Mouse (Mus musculus): ENCODE results near the gene Fmo3. TPM values are rescaled to one million over a fixed set of nuclear protein-coding genes. Genes with fewer than 3 reads are reported as not detected.

Gene Fmo3
- polyA plus RNA-seq, 1 experiment from 2014 or later, result not detected

DNA sequence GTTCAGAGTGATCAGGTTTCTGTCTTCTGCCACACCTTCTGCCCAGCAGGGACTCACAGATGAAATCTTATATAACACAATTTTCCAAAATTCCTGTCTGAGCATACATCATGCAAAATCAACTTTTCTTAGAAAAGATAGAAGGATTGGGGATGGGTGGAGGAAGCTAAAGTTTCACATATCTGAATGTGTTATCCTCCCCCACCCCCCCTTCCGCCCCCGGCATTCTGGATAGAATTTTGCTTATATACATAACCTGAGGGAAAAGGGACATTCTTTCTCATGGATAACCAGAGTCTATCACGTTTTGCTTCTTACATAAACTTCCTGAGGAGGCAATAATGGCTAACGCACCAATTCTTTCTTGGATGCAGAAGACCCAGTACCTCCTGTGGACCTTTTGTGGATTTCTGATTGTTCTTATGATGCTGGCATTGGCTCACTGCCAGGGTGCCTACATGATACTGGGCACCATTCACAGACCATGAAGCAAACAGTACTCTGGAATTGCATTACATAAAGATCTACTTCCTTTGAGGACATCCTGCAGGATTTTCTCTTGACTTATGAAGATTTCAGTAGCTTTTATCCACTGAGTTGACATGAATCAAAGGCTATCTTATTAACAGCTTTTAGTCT, 49.8 kb downstream of the Fmo3 start:
- no peak overlapping the region for H3K9ac ChIP-seq (ENCODE audit: low read depth, low read length)
- no peaks in the 10 kb centered on the region for H3K9me3 ChIP-seq (ENCODE audit: control insufficient read depth, low read length)
- no peak overlapping the region for H3K4me3 ChIP-seq (ENCODE audit: low read length)
- H3K27ac ChIP-seq (ENCODE audit: low read depth, low read length), result no peak overlapping the region
- no peak for ATAC-seq
- no peaks in the 10 kb centered on the region for H3K4me1 ChIP-seq (ENCODE audit: control insufficient read depth, insufficient read depth, low read depth, low read length)
- H3K27me3 ChIP-seq (replicated peaks; ENCODE audit: control insufficient read depth, insufficient read depth, low read length), result no peaks in the 10 kb centered on the region
- H3K36me3 ChIP-seq (ENCODE audit: control insufficient read depth, insufficient read depth, low read length), result no peaks in the 10 kb centered on the region
- WGBS, result 65% methylated on average over 4 of the region's 4 CpGs
- H3K4me2 ChIP-seq (ENCODE audit: low read length), result no peak overlapping the region

- 92% methylated on average over 4 of the region's 4 CpGs for WGBS
- no peak overlapping the region for H3K4me3 ChIP-seq (ENCODE audit: low read length)
- H3K27me3 ChIP-seq (replicated peaks; ENCODE audit: control insufficient read depth, insufficient read depth, low read length), result no peaks in the 10 kb centered on the region
- ATAC-seq, result no peak
- no peak overlapping the region for H3K27ac ChIP-seq (ENCODE audit: low read depth, low read length)
- H3K9ac ChIP-seq (ENCODE audit: low read depth, low read length), result no peak overlapping the region
- no peaks in the 10 kb centered on the region for H3K9me3 ChIP-seq (ENCODE audit: control insufficient read depth, low read length)
- no peaks in the 10 kb centered on the region for H3K4me1 ChIP-seq (ENCODE audit: control insufficient read depth, insufficient read depth, low read depth, low read length)
- H3K4me2 ChIP-seq (ENCODE audit: low read length), result no peak overlapping the region
- H3K36me3 ChIP-seq (ENCODE audit: control insufficient read depth, insufficient read depth, low read length), result no peaks in the 10 kb centered on the region
Measured at GRCm38 (mm10) chr1:162932386-162932785, 51.9 kb downstream of the Fmo3 start.

DNA sequence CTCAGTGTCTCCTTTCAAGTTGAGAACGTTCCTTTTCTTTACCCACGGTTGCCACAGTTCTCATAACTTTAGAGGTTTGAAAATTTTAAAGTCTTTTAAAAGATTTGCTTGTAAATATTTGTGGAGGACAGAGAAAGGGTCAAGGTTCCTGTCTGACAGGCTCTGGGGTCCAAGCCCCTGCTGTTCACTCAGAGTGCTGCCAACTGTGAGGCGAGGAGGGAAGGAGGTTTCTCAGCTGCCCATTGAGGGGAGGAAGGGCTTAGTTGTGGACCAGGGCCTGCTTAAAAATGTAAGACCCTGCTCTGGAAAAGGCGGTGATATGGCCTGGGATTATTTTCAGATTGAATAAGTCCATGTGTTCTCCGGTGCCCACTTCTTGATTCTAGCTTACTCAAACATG, 52.4 kb downstream of the Fmo3 start:
- H3K4me2 ChIP-seq (ENCODE audit: low read length), result no peak overlapping the region
- H3K4me3 ChIP-seq (ENCODE audit: low read length), result no peak overlapping the region
- WGBS, result 82% methylated on average over 5 of the region's 5 CpGs
- no peak for ATAC-seq
- no peaks in the 10 kb centered on the region for H3K36me3 ChIP-seq (ENCODE audit: control insufficient read depth, insufficient read depth, low read length)
- H3K9ac ChIP-seq (ENCODE audit: low read depth, low read length), result no peak overlapping the region
- no peaks in the 10 kb centered on the region for H3K9me3 ChIP-seq (ENCODE audit: control insufficient read depth, low read length)
- no peak overlapping the region for H3K27ac ChIP-seq (ENCODE audit: low read depth, low read length)
- H3K27me3 ChIP-seq (replicated peaks; ENCODE audit: control insufficient read depth, insufficient read depth, low read length), result no peaks in the 10 kb centered on the region
- no peaks in the 10 kb centered on the region for H3K4me1 ChIP-seq (ENCODE audit: control insufficient read depth, insufficient read depth, low read depth, low read length)

DNA sequence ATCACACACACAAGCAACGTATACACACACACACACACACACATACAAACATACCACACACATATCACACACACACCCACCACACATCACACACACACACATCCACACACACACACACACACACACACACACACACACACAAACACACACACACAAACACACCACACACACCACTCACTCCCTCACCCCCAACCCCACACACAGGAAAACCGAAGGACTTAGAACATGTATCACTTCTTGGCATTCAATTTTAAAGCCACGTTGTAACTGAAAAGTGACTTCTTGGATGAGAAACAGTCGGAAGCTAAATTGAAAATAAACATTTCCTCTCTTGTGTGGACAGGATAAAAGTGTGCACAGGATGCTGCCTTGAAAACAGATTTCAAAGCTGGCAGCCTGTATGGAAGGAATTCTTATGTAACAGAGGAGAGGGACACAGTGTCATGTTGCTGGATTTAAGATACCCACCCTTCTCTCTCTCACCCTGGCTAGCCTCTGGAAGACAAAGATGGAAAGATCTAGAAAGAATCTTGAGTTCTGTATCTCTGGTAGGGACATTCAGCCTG, 52.9 kb downstream of the Fmo3 start:
- ATAC-seq, result no peak
- no peak overlapping the region for H3K27ac ChIP-seq (ENCODE audit: low read depth, low read length)
- no peaks in the 10 kb centered on the region for H3K9me3 ChIP-seq (ENCODE audit: control insufficient read depth, low read length)
- no peaks in the 10 kb centered on the region for H3K27me3 ChIP-seq (replicated peaks; ENCODE audit: control insufficient read depth, insufficient read depth, low read length)
- 77% methylated on average over 4 of the region's 4 CpGs for WGBS
- no peaks in the 10 kb centered on the region for H3K36me3 ChIP-seq (ENCODE audit: control insufficient read depth, insufficient read depth, low read length)
- no peaks in the 10 kb centered on the region for H3K4me1 ChIP-seq (ENCODE audit: control insufficient read depth, insufficient read depth, low read depth, low read length)
- no peak overlapping the region for H3K4me2 ChIP-seq (ENCODE audit: low read length)
- H3K4me3 ChIP-seq (ENCODE audit: low read length), result no peak overlapping the region
- no peak overlapping the region for H3K9ac ChIP-seq (ENCODE audit: low read depth, low read length)

- H3K27me3 ChIP-seq (replicated peaks; ENCODE audit: control insufficient read depth, insufficient read depth, low read length), result no peaks in the 10 kb centered on the region
- 77% methylated on average over 2 of the region's 2 CpGs for WGBS
- H3K36me3 ChIP-seq (ENCODE audit: control insufficient read depth, insufficient read depth, low read length), result no peaks in the 10 kb centered on the region
- ATAC-seq, result no peak
- no peaks in the 10 kb centered on the region for H3K9me3 ChIP-seq (ENCODE audit: control insufficient read depth, low read length)
- H3K4me2 ChIP-seq (ENCODE audit: low read length), result no peak overlapping the region
- no peak overlapping the region for H3K4me3 ChIP-seq (ENCODE audit: low read length)
- no peak overlapping the region for H3K27ac ChIP-seq (ENCODE audit: low read depth, low read length)
- no peaks in the 10 kb centered on the region for H3K4me1 ChIP-seq (ENCODE audit: control insufficient read depth, insufficient read depth, low read depth, low read length)
- no peak overlapping the region for H3K9ac ChIP-seq (ENCODE audit: low read depth, low read length)
Measured at GRCm38 (mm10) chr1:162930631-162931030, 53.7 kb downstream of the Fmo3 start.

DNA sequence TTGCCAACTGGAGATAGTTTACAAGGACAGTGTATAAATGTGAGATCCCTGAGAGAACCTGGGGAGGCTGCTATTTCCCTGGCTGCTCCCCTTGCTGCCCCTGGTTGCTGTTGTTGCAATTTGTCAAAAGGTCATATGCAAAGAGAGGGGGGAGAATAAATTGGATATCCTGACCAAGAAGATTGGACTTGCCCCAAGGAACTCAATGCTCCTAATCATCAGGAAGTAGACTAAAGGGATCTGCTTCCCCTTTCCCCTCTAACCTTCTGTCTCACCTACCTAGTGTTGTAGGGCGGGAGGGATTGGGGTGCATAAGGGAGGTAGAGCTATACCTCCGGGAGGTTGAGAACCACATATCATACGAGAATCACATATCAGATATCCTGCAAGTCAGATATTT, 55.2 kb downstream of the Fmo3 start:
- H3K27ac ChIP-seq (ENCODE audit: low read depth, low read length), result no peak overlapping the region
- H3K4me2 ChIP-seq (ENCODE audit: low read length), result no peak overlapping the region
- H3K4me3 ChIP-seq (ENCODE audit: low read length), result no peak overlapping the region
- H3K9me3 ChIP-seq (ENCODE audit: control insufficient read depth, low read length), result no peaks in the 10 kb centered on the region
- no peaks in the 10 kb centered on the region for H3K4me1 ChIP-seq (ENCODE audit: control insufficient read depth, insufficient read depth, low read depth, low read length)
- 85% methylated on average over 3 of the region's 3 CpGs for WGBS
- H3K36me3 ChIP-seq (ENCODE audit: control insufficient read depth, insufficient read depth, low read length), result no peaks in the 10 kb centered on the region
- no peaks in the 10 kb centered on the region for H3K27me3 ChIP-seq (replicated peaks; ENCODE audit: control insufficient read depth, insufficient read depth, low read length)
- no peak overlapping the region for H3K9ac ChIP-seq (ENCODE audit: low read depth, low read length)
- ATAC-seq, result no peak

DNA sequence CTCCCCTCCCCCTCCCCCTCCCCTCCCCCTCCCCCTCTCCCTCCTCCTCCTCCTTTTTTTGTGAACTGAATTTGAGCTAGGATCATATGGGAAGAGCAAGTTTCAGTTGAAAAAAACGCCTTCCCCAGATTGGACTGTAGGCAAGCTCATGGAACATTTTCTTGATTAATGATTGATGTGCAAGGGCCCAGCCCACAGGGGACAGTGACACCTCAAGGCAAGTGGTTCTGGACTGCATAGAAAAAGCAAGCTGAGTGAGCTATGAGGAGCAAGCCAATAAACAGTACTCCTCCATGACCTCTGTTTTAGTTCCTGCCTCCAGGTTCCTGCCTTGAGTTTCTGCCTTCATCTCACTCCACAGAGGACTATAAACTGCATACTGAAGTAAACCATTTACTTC, 59.2 kb downstream of the Fmo3 start:
- Histone ChIP-seq H3K9me3 (ENCODE audit: control insufficient read depth, low read length) (no peaks in the 10 kb centered on the region), H3K36me3 (ENCODE audit: control insufficient read depth, insufficient read depth, low read length) (no peaks in the 10 kb centered on the region), H3K4me1 (ENCODE audit: control insufficient read depth, insufficient read depth, low read depth, low read length) (no peaks in the 10 kb centered on the region), H3K4me2 (ENCODE audit: low read length) (no peak overlapping the region), H3K9ac (ENCODE audit: low read depth, low read length) (no peak overlapping the region), H3K27me3 (replicated peaks; ENCODE audit: control insufficient read depth, insufficient read depth, low read length) (no peaks in the 10 kb centered on the region), H3K27ac (ENCODE audit: low read depth, low read length) (no peak overlapping the region), H3K4me3 (ENCODE audit: low read length) (no peak overlapping the region)
- WGBS, result 75% methylated on average over 1 of the region's 1 CpGs
- ATAC-seq, result no peak

DNA sequence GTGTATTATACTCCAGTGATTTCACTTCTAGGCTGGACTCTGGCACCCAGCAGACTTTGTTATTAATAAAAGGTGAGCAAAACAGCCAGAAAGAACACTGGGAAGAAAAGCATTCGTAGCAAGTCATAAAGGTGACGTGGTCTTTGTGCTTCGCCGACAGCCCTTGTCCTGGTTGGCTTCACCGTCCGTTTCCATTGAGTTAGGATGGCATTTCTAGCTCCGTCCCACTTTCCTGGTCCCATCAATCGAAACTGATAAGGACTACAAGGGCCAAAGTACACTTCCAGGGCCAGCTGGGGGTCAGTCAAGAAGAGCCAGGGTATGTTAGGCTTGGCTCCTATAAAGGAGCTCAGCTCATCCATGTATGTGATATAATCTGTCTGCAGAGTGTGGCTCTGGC, 67.7 kb downstream of the Fmo3 start:
- Histone ChIP-seq H3K9me3 (ENCODE audit: control insufficient read depth, low read length) (no peaks in the 10 kb centered on the region), H3K4me2 (ENCODE audit: low read length) (no peak overlapping the region), H3K36me3 (ENCODE audit: control insufficient read depth, insufficient read depth, low read length) (no peaks in the 10 kb centered on the region), H3K27ac (ENCODE audit: low read depth, low read length) (no peak overlapping the region), H3K4me1 (ENCODE audit: control insufficient read depth, insufficient read depth, low read depth, low read length) (no peaks in the 10 kb centered on the region), H3K27me3 (replicated peaks; ENCODE audit: control insufficient read depth, insufficient read depth, low read length) (no peaks in the 10 kb centered on the region), H3K9ac (ENCODE audit: low read depth, low read length) (no peak overlapping the region), H3K4me3 (ENCODE audit: low read length) (no peak overlapping the region)
- 84% methylated on average over 8 of the region's 8 CpGs for WGBS
- ATAC-seq, result no peak

- no peak for ATAC-seq
- WGBS, result 91% methylated on average over 4 of the region's 4 CpGs
Measured at GRCm38 (mm10) chr1:162914932-162915556, 69.3 kb downstream of the Fmo3 start.

More at GRCm38 (mm10) chr1:162914932-162915556, 69.3 kb downstream of the Fmo3 start:
- no peak overlapping the region for H3K4me2 ChIP-seq (ENCODE audit: low read length)
- H3K27me3 ChIP-seq (replicated peaks; ENCODE audit: control insufficient read depth, insufficient read depth, low read length), result no peaks in the 10 kb centered on the region
- H3K9me3 ChIP-seq (ENCODE audit: control insufficient read depth, low read length), result no peaks in the 10 kb centered on the region
- H3K4me1 ChIP-seq (ENCODE audit: control insufficient read depth, insufficient read depth, low read depth, low read length), result no peaks in the 10 kb centered on the region
- H3K27ac ChIP-seq (ENCODE audit: low read depth, low read length), result no peak overlapping the region
- no peaks in the 10 kb centered on the region for H3K36me3 ChIP-seq (ENCODE audit: control insufficient read depth, insufficient read depth, low read length)
- no peak overlapping the region for H3K9ac ChIP-seq (ENCODE audit: low read depth, low read length)
- H3K4me3 ChIP-seq (ENCODE audit: low read length), result no peak overlapping the region
